Mouse (Mus musculus) stomach, postnatal 0 days (tissue): ENCODE results near the gene Foxn3. TPM values are rescaled to one million over a fixed set of nuclear protein-coding genes. Genes with fewer than 3 reads are reported as not detected.

ENCODE experiments used
- ATAC-seq: fragments of 200-750 bp; cut with Nextera tagmentation; 2 replicates; pipeline ENCODE4 v1.8.0; 2017; ENCODE audit not compliant: low FRiP score, low TSS enrichment
- DNase-seq: peaks from one replicate; pipeline ENCODE4 v3.0.0-alpha.2; 2016; ENCODE audit warnings: low spot score
- H3K27ac ChIP-seq: fragments of 300-500 bp; sonication (generic); replicated peaks from 2 replicates; pipeline ENCODE4 v1.5.1; 2014; ENCODE audit warnings: mild to moderate bottlenecking, control low read depth
- H3K27me3 ChIP-seq: fragments of 300-500 bp; sonication (generic); 2 replicates; pipeline ENCODE4 v1.6.1; 2014; ENCODE audit warnings: low read length; ENCODE audit not compliant: control insufficient read depth, insufficient read depth
- H3K36me3 ChIP-seq: fragments of 300-500 bp; sonication (generic); 2 replicates; pipeline ENCODE4 v1.6.1; 2014; ENCODE audit warnings: low read length, mixed read lengths; ENCODE audit not compliant: control insufficient read depth, insufficient read depth
- H3K4me1 ChIP-seq: fragments of 300-500 bp; sonication (generic); replicated peaks from 2 replicates; pipeline ENCODE4 v1.6.1; 2014; ENCODE audit warnings: antibody characterized with exemption; ENCODE audit not compliant: control insufficient read depth, insufficient read depth
- H3K4me2 ChIP-seq: fragments of 300-500 bp; sonication (generic); replicated peaks from 2 replicates; pipeline ENCODE4 v1.6.1; 2014; ENCODE audit warnings: low read depth, mild to moderate bottlenecking, control low read depth, moderate library complexity
- H3K4me3 ChIP-seq: fragments of 300-500 bp; sonication (generic); 2 replicates; pipeline ENCODE4 v1.5.1; 2014; ENCODE audit warnings: low read depth, low read length, control low read depth
- H3K9ac ChIP-seq: fragments of 300-500 bp; sonication (generic); 2 replicates; pipeline ENCODE4 v1.6.1; 2014; ENCODE audit warnings: mild to moderate bottlenecking, low read length, control low read depth, mixed read lengths
- H3K9me3 ChIP-seq: fragments of 300-500 bp; sonication (generic); 2 replicates; pipeline ENCODE4 v1.6.1; 2016; ENCODE audit warnings: low read length; ENCODE audit not compliant: control insufficient read depth
- CTCF ChIP-seq: IDR thresholded peaks from 2 replicates; pipeline ENCODE4 v1.5.1; 2016; ENCODE audit warnings: antibody characterized with exemption, low read depth, mild to moderate bottlenecking, moderate library complexity
- EP300 ChIP-seq: optimal IDR thresholded peaks from 2 replicates; pipeline ENCODE3; 2016; ENCODE audit warnings: antibody characterized with exemption
- WGBS: fragments of 180-500 bp; shearing (Covaris S2); extraction: QIAGEN DNeasy Blood & Tissue Kit; methylation state at CpG from one replicate; pipeline ENCODE4 v1.1.7; 2014; 5-methylcytosine and 5-hydroxymethylcytosine counted together
- polyA plus RNA-seq: library from polyadenylated mRNA; unstranded; fragments of >200 nt; fragmentation: Nextera tagmentation; extraction: Ambion mirVana; gene quantifications from 2 replicates; pipeline ENCODE4 v1.2.1, GENCODE M21; 2015

The Foxn3 gene
- polyA plus RNA-seq, 1 experiment from 2014 or later, result 40.1 TPM

GRCm38 (mm10) chr12:99285199-99285598, 278.2 kb downstream of the Foxn3 start:
- TF ChIP-seq EP300 (no peak), CTCF (no peak)
- H3K4me1 ChIP-seq, result peaks cover 13% of the 10 kb centered on the region
- H3K9me3 ChIP-seq, result no peaks in the 10 kb centered on the region
- H3K36me3 ChIP-seq, result no peaks in the 10 kb centered on the region
- no peaks in the 10 kb centered on the region for H3K27me3 ChIP-seq
- H3K27ac ChIP-seq, result 0 out of 2 replicates have a peak overlapping the region, but pooled peaks have one; percentile 30
- WGBS, result 50% methylated on average over 9 of the region's 9 CpGs
- no peak for ATAC-seq
- no peak overlapping the region for H3K4me3 ChIP-seq
- H3K4me2 ChIP-seq, result no peak overlapping the region
- DNase-seq, result no peak
- H3K9ac ChIP-seq, result no peak overlapping the region

- ATAC-seq (peak; percentile 43; the same call in 1 of the 2 replicates), DNase-seq (no peak)
- H3K4me3 ChIP-seq, result no peak overlapping the region
- no peak overlapping the region for H3K9ac ChIP-seq
- WGBS, result 58% methylated on average over 8 of the region's 8 CpGs
- 0 out of 2 replicates have a peak overlapping the region, but pooled peaks have one; percentile 8 for H3K27ac ChIP-seq
- H3K4me2 ChIP-seq, result no peak overlapping the region
- H3K27me3 ChIP-seq, result no peaks in the 10 kb centered on the region
- H3K9me3 ChIP-seq, result no peaks in the 10 kb centered on the region
- H3K36me3 ChIP-seq, result no peaks in the 10 kb centered on the region
- H3K4me1 ChIP-seq, result peaks cover 13% of the 10 kb centered on the region
- TF ChIP-seq EP300, result no peak
- no peak for TF ChIP-seq CTCF
These were observed 278.8 kb downstream of the Foxn3 start for GRCm38 (mm10) chr12:99284419-99285069.

GRCm38 (mm10) chr12:99280826-99281225, 282.6 kb downstream of the Foxn3 start:
- H3K27ac ChIP-seq, result no peak overlapping the region
- H3K4me3 ChIP-seq, result no peak overlapping the region
- WGBS, result 86% methylated on average over 13 of the region's 13 CpGs
- TF ChIP-seq CTCF (no peak), EP300 (no peak)
- no peaks in the 10 kb centered on the region for H3K27me3 ChIP-seq
- no peaks in the 10 kb centered on the region for H3K36me3 ChIP-seq
- no peak overlapping the region for H3K9ac ChIP-seq
- H3K9me3 ChIP-seq, result no peaks in the 10 kb centered on the region
- no peak for DNase-seq
- H3K4me1 ChIP-seq, result peaks cover 7% of the 10 kb centered on the region; the same call in 1 of the 2 replicates
- no peak for ATAC-seq
- no peak overlapping the region for H3K4me2 ChIP-seq

- peaks cover 7% of the 10 kb centered on the region; the same call in 1 of the 2 replicates for H3K4me1 ChIP-seq
- TF ChIP-seq EP300 (no peak), CTCF (no peak)
- H3K9me3 ChIP-seq, result no peaks in the 10 kb centered on the region
- no peak overlapping the region for H3K27ac ChIP-seq
- 61% methylated on average over 4 of the region's 4 CpGs for WGBS
- ATAC-seq, result no peak
- no peak overlapping the region for H3K4me3 ChIP-seq
- H3K9ac ChIP-seq, result no peak overlapping the region
- H3K27me3 ChIP-seq, result no peaks in the 10 kb centered on the region
- DNase-seq, result no peak
- no peak overlapping the region for H3K4me2 ChIP-seq
- no peaks in the 10 kb centered on the region for H3K36me3 ChIP-seq
These were observed 283.1 kb downstream of the Foxn3 start for GRCm38 (mm10) chr12:99280291-99280690.

- ATAC-seq (no peak), DNase-seq (no peak)
- TF ChIP-seq EP300, result no peak
- no peak for TF ChIP-seq CTCF
- Histone ChIP-seq H3K36me3 (no peaks in the 10 kb centered on the region), H3K27me3 (no peaks in the 10 kb centered on the region), H3K4me2 (no peak overlapping the region), H3K4me1 (peaks cover 3% of the 10 kb centered on the region; the same call in 1 of the 2 replicates), H3K9me3 (no peaks in the 10 kb centered on the region), H3K27ac (no peak overlapping the region), H3K4me3 (no peak overlapping the region), H3K9ac (no peak overlapping the region)
- WGBS, result 78% methylated on average over 4 of the region's 4 CpGs
These were observed 284.0 kb downstream of the Foxn3 start for GRCm38 (mm10) chr12:99279426-99279825.

GRCm38 (mm10) chr12:99274589-99274988, 288.8 kb downstream of the Foxn3 start:
- no peak for ATAC-seq
- DNase-seq, result no peak
- Histone ChIP-seq H3K36me3 (no peaks in the 10 kb centered on the region), H3K27me3 (no peaks in the 10 kb centered on the region), H3K4me2 (no peak overlapping the region), H3K4me1 (no peaks in the 10 kb centered on the region), H3K4me3 (no peak overlapping the region), H3K9me3 (no peaks in the 10 kb centered on the region), H3K9ac (no peak overlapping the region), H3K27ac (no peak overlapping the region)
- TF ChIP-seq CTCF (no peak), EP300 (no peak)
- 74% methylated on average over 1 of the region's 1 CpGs for WGBS
